Mouse (Mus musculus): Measurements from ENCODE around the gene Enpp3. TPM values are rescaled to one million over a fixed set of nuclear protein-coding genes. Genes with fewer than 3 reads are reported as not detected.
A peak's percentile ranks its signal among the peaks of the same experiment; 100 is the strongest.

Enpp3 gene
- 6.2 and 6.4 TPM in 2 replicates for polyA plus RNA-seq (2015; fragmentation: Nextera tagmentation; extraction: Ambion mirVana)

DNA sequence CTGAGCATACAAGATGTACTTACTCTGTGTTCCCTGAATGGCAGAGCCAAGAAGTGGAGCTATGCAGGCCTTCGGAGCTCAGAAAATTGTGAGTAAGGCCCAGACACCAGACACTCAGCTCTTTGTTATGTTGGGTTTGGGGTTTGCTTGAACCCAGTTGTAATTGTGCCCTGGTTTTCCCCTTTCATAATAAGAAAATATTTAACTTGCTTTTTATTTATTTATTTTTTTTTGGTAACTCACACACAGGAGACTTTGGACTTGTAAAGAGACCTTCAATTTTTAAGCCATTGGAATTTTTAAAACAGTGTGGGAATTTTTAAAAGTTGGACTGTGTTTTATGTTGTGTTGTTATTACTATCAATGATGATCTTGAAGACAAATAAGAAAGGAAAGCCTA lies at the start of gene Enpp3:
TSS of gene Enpp3 (minus strand) at position 148 of the 400 bp plus-strand sequence.
- Histone ChIP-seq H3K9me3 (no peaks in the 10 kb centered on the region), H3K27ac (no peak within 1 kb of the TSS), H3K9ac (no peak within 1 kb of the TSS), H3K4me3 (no peak within 1 kb of the TSS), H3K27me3 (no peaks in the 10 kb centered on the region), H3K4me2 (no peak within 1 kb of the TSS), H3K4me1 (no peaks in the 10 kb centered on the region), H3K36me3 (no peaks in the 10 kb centered on the region)
- WGBS = 86% methylated on average over 1 of the region's 1 CpGs
- no peak for ATAC-seq (ENCODE audit: insufficient number of reproducible peaks, insufficient read depth, low FRiP score, low TSS enrichment, low read depth)

DNA sequence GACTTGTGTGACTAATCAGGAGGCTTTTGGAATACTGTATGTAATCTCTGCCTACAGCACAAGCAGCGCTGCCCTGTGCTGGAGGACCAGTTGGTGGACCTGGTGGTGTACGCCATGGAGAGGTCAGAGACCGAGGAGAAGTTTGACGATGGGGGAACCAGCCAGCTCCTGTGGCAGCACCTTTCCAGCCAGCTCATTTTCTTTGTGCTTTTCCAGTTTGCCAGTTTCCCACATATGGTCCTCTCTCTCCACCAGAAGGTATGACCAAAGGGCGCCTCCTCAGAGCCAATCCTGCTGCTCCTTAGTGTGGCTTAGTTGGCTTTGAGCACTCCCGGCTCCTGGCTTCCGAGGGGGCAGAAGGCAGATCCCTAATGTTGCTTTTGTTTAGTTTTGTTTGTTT lies 45.7 kb upstream of the Enpp3 start:
- no peak overlapping the region for H3K4me3 ChIP-seq
- H3K27me3 ChIP-seq = no peaks in the 10 kb centered on the region
- H3K4me2 ChIP-seq = no peak overlapping the region
- H3K36me3 ChIP-seq = peaks cover 81% of the 10 kb centered on the region
- no peak overlapping the region for H3K9ac ChIP-seq
- H3K27ac ChIP-seq = no peak overlapping the region
- ATAC-seq (ENCODE audit: insufficient number of reproducible peaks, insufficient read depth, low FRiP score, low TSS enrichment, low read depth) = no peak
- no peaks in the 10 kb centered on the region for H3K9me3 ChIP-seq
- 92% methylated on average over 7 of the region's 7 CpGs for WGBS
- H3K4me1 ChIP-seq = no peaks in the 10 kb centered on the region

DNA sequence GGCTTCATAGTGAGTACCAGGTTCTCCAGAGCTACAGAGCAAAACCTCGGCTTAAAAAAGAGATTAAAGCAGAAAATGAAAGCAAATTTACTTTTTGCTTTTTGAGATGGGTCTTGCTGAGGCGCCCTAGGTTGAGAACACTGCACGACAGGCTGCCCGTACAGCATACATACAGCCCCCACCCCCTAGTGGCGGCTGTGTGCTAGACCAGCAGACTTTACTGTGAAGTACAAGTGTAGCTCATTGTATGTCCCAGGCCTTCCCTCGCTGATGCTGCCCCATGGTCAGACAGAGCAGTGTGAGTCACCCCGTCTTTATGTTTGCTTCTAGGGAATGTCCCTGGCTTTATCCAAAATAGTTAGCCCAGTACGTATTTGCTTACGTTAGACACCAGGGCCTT lies 43.4 kb upstream of the Enpp3 start:
- H3K9ac ChIP-seq = no peak overlapping the region
- H3K4me1 ChIP-seq = no peaks in the 10 kb centered on the region
- 78% methylated on average over 9 of the region's 9 CpGs for WGBS
- no peak for ATAC-seq (ENCODE audit: insufficient number of reproducible peaks, insufficient read depth, low FRiP score, low TSS enrichment, low read depth)
- H3K9me3 ChIP-seq = no peaks in the 10 kb centered on the region
- H3K27me3 ChIP-seq = no peaks in the 10 kb centered on the region
- no peak overlapping the region for H3K27ac ChIP-seq
- no peak overlapping the region for H3K4me3 ChIP-seq
- no peak overlapping the region for H3K4me2 ChIP-seq
- H3K36me3 ChIP-seq = peaks cover 86% of the 10 kb centered on the region

- 0 out of 2 replicates have a peak, but pooled peaks cover 2% of the 10 kb centered on the region for H3K4me1 ChIP-seq
- H3K9ac ChIP-seq = no peak overlapping the region
- H3K27me3 ChIP-seq = no peaks in the 10 kb centered on the region
- no peak for ATAC-seq (ENCODE audit: insufficient number of reproducible peaks, insufficient read depth, low FRiP score, low TSS enrichment, low read depth)
- H3K36me3 ChIP-seq = peaks cover 65% of the 10 kb centered on the region
- 76% methylated on average over 4 of the region's 4 CpGs for WGBS
- no peak overlapping the region for H3K27ac ChIP-seq
- H3K9me3 ChIP-seq = no peaks in the 10 kb centered on the region
- no peak overlapping the region for H3K4me2 ChIP-seq
- H3K4me3 ChIP-seq = no peak overlapping the region
These were observed 31.0 kb upstream of the Enpp3 start for GRCm38 (mm10) chr10:24873624-24874023.

GRCm38 (mm10) chr10:24869760-24870290 lies 27.2 kb upstream of the Enpp3 start, which contains the start of gene Med23:
Med23 (plus strand) TSS chr10:24869986.
- Histone ChIP-seq H3K4me1 (0 out of 2 replicates have a peak, but pooled peaks cover 2% of the 10 kb centered on the region), H3K27ac (peak within 1 kb of the TSS; percentile 11; the same call in 1 of the 2 replicates), H3K27me3 (no peaks in the 10 kb centered on the region), H3K36me3 (peaks cover 31% of the 10 kb centered on the region), H3K4me2 (peak within 1 kb of the TSS; percentile 64), H3K9me3 (no peaks in the 10 kb centered on the region), H3K9ac (peak within 1 kb of the TSS; percentile 93), H3K4me3 (peak within 1 kb of the TSS; percentile 95)
- WGBS = under 1% methylated on average over 36 of the region's 36 CpGs
- ATAC-seq (ENCODE audit: insufficient number of reproducible peaks, insufficient read depth, low FRiP score, low TSS enrichment, low read depth) = peak; percentile 99

- ATAC-seq (ENCODE audit: insufficient number of reproducible peaks, insufficient read depth, low FRiP score, low TSS enrichment, low read depth) = no peak
- WGBS = 76% methylated on average over 6 of the region's 6 CpGs
These were observed 21.8 kb upstream of the Enpp3 start for GRCm38 (mm10) chr10:24864434-24864833.

GRCm38 (mm10) chr10:24863146-24863545 lies 20.5 kb upstream of the Enpp3 start:
- 73% methylated on average over 2 of the region's 2 CpGs for WGBS

More at GRCm38 (mm10) chr10:24864434-24864833, 21.8 kb upstream of the Enpp3 start:
- no peaks in the 10 kb centered on the region for H3K9me3 ChIP-seq
- H3K36me3 ChIP-seq = no peaks in the 10 kb centered on the region
- no peak overlapping the region for H3K9ac ChIP-seq
- no peak overlapping the region for H3K4me3 ChIP-seq
- no peak overlapping the region for H3K27ac ChIP-seq
- no peaks in the 10 kb centered on the region for H3K4me1 ChIP-seq
- no peaks in the 10 kb centered on the region for H3K27me3 ChIP-seq
- H3K4me2 ChIP-seq = no peak overlapping the region

DNA sequence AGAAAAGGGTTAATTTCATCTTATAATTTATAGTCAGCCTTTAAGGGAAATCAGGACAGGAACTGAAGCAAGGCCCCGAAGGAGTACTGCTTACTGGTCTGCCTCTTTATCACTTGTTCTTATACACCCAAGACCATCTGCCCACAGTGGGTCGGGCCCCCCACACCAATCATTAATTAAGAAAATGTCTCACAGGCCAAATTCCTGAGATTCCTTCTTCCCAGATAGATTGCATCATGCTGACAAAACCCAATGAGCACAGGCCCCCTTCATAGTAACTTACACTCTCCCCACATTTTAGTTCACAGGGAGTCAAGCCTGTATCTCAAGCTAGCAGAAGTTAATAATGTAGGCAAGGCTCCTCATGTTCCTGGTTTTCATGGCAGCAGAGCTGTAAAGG lies 625 bp downstream of the Enpp3 start:
- H3K9me3 ChIP-seq = no peaks in the 10 kb centered on the region
- no peaks in the 10 kb centered on the region for H3K4me1 ChIP-seq
- H3K4me3 ChIP-seq = no peak overlapping the region
- no peak overlapping the region for H3K9ac ChIP-seq
- H3K27me3 ChIP-seq = no peaks in the 10 kb centered on the region
- no peaks in the 10 kb centered on the region for H3K36me3 ChIP-seq
- no peak overlapping the region for H3K27ac ChIP-seq
- ATAC-seq (ENCODE audit: insufficient number of reproducible peaks, insufficient read depth, low FRiP score, low TSS enrichment, low read depth) = no peak
- H3K4me2 ChIP-seq = no peak overlapping the region
- 21% methylated on average over 2 of the region's 2 CpGs for WGBS

More at GRCm38 (mm10) chr10:24863146-24863545, 20.5 kb upstream of the Enpp3 start:
- Histone ChIP-seq H3K4me1 (no peaks in the 10 kb centered on the region), H3K27me3 (no peaks in the 10 kb centered on the region), H3K9ac (no peak overlapping the region), H3K9me3 (no peaks in the 10 kb centered on the region), H3K4me3 (no peak overlapping the region), H3K27ac (no peak overlapping the region), H3K36me3 (no peaks in the 10 kb centered on the region), H3K4me2 (no peak overlapping the region)
- ATAC-seq (ENCODE audit: insufficient number of reproducible peaks, insufficient read depth, low FRiP score, low TSS enrichment, low read depth) = no peak

DNA sequence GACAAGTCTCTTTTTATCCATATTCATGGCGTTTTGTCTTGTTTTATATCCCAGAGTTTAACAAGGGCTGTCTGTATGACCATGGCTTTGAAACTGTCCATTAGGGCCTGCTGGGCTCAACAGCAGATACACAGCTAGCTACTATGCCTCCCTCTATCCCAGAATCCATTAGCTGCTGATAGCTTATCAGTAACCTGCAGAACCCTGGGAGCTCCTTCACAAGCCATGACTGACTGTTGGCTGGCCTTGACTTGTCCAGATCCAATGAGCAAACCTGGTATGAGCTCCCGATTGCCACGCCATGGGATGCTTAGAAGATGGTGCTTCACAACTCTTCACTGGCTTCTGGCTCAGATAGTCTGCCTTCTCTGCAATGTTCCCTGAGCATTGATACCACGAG lies 1.8 kb downstream of the Enpp3 start:
- no peak for ATAC-seq (ENCODE audit: insufficient number of reproducible peaks, insufficient read depth, low FRiP score, low TSS enrichment, low read depth)
- no peak overlapping the region for H3K4me2 ChIP-seq
- H3K4me3 ChIP-seq = no peak overlapping the region
- H3K4me1 ChIP-seq = peaks cover 8% of the 10 kb centered on the region
- no peak overlapping the region for H3K9ac ChIP-seq
- no peak overlapping the region for H3K27ac ChIP-seq
- H3K27me3 ChIP-seq = no peaks in the 10 kb centered on the region
- no peaks in the 10 kb centered on the region for H3K36me3 ChIP-seq
- H3K9me3 ChIP-seq = no peaks in the 10 kb centered on the region
- WGBS = 95% methylated on average over 4 of the region's 4 CpGs

- Histone ChIP-seq H3K27me3 (no peaks in the 10 kb centered on the region), H3K4me1 (peaks cover 22% of the 10 kb centered on the region), H3K9me3 (no peaks in the 10 kb centered on the region), H3K27ac (peak overlapping the region; percentile 22; the same call in 1 of the 2 replicates), H3K4me2 (peak overlapping the region; percentile 58), H3K9ac (no peak overlapping the region), H3K36me3 (no peaks in the 10 kb centered on the region), H3K4me3 (peak overlapping the region; percentile 30; the same call in 1 of the 2 replicates)
- 34% methylated on average over 4 of the region's 4 CpGs for WGBS
- no peak for ATAC-seq (ENCODE audit: insufficient number of reproducible peaks, insufficient read depth, low FRiP score, low TSS enrichment, low read depth)
These were observed 6.1 kb downstream of the Enpp3 start for GRCm38 (mm10) chr10:24836366-24837038.

DNA sequence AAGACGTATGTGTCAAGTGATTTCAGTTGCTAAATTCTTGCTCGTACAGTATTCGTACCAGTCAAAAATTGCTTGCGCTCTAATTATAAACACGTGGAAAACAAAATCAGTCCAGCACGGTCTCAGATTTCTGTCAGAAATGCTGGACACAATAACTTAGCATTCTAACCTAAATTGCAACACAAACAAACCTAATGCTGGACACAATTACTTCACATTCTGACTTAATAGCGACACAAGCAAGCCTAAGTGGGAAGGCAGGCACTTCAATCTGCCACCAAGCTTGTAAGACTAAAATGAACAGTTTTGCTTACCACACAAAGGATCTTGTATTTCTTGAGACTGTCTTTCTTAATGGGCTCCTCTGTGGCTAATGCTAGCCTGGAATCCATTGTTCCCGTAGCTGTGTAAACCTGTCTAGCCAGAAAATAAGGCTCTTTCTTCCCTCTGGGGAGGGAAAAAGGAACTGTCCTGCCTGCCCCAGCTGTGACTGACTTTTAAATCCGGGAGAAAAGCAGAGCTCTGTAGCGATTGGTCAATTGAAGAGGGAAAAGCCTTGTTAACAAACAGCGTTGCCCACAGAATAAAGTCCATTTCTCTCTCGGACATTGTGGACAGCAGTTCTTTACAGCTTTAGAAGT lies 6.8 kb downstream of the Enpp3 start:
- Histone ChIP-seq H3K4me1 (peaks cover 22% of the 10 kb centered on the region), H3K9ac (peak overlapping the region; percentile 58), H3K27ac (peak overlapping the region; percentile 66; the same call in 1 of the 2 replicates), H3K36me3 (no peaks in the 10 kb centered on the region), H3K9me3 (no peaks in the 10 kb centered on the region), H3K27me3 (no peaks in the 10 kb centered on the region), H3K4me2 (peak overlapping the region; percentile 58), H3K4me3 (peak overlapping the region; percentile 30)
- ATAC-seq (ENCODE audit: insufficient number of reproducible peaks, insufficient read depth, low FRiP score, low TSS enrichment, low read depth) = no peak
- 3% methylated on average over 12 of the region's 12 CpGs for WGBS
